Mouse (Mus musculus): ENCODE results near the gene Lrrc27.

- no peak for TF ChIP-seq CTCF (IDR thresholded peaks at IDR 0.05; ENCODE audit: control insufficient read depth, insufficient read depth, insufficient read length)
- no peak for TF ChIP-seq FOSL1 (IDR thresholded peaks at IDR 0.05; ENCODE audit: insufficient read depth, low read length, poor library complexity, severe bottlenecking)
- TF ChIP-seq CEBPB (IDR thresholded peaks at IDR 0.05; ENCODE audit: low read depth) = no peak
These were observed 6.7 kb downstream of the Lrrc27 start for GRCm38 (mm10) chr7:139219486-139219885.
